Mouse (Mus musculus) forebrain, embryonic 11.5 days (tissue): ENCODE results near the gene Majin. TPM values are rescaled to one million over a fixed set of nuclear protein-coding genes. Genes with fewer than 3 reads are reported as not detected.

Experiments used
- ATAC-seq: fragments of 200-750 bp; cut with Nextera tagmentation; replicated peaks from 2 replicates; pipeline ENCODE4 v1.8.0; 2017; ENCODE audit warnings: moderate TSS enrichment; ENCODE audit not compliant: low FRiP score
- DNase-seq: peaks from one replicate; pipeline ENCODE4 v3.0.0-alpha.2; 2017; ENCODE audit warnings: low spot score
- H3K27ac ChIP-seq: fragments of 300-500 bp; sonication (generic); 2 replicates; pipeline ENCODE4 v1.5.1; 2014; ENCODE audit warnings: low read depth, low read length
- H3K27me3 ChIP-seq: fragments of 300-500 bp; sonication (generic); 2 replicates; pipeline ENCODE4 v1.6.1; 2014; ENCODE audit warnings: mild to moderate bottlenecking, low read length, mixed read lengths; ENCODE audit not compliant: control insufficient read depth, insufficient read depth
- H3K36me3 ChIP-seq: fragments of 300-500 bp; sonication (generic); 2 replicates; pipeline ENCODE4 v1.6.1; 2014; ENCODE audit warnings: mild to moderate bottlenecking, low read length, moderate library complexity, mixed read lengths; ENCODE audit not compliant: control insufficient read depth, insufficient read depth
- H3K4me1 ChIP-seq: fragments of 300-500 bp; sonication (generic); replicated peaks from 2 replicates; pipeline ENCODE4 v1.6.1; 2014; ENCODE audit warnings: low read length, mixed read lengths; ENCODE audit not compliant: control insufficient read depth, insufficient read depth
- H3K4me2 ChIP-seq: fragments of 300-500 bp; sonication (generic); 2 replicates; pipeline ENCODE4 v1.6.1; 2014; ENCODE audit warnings: low read depth, mild to moderate bottlenecking, low read length, moderate library complexity, mixed read lengths; ENCODE audit not compliant: severe bottlenecking
- H3K4me3 ChIP-seq: fragments of 300-500 bp; sonication (generic); 2 replicates; pipeline ENCODE4 v1.5.1; 2014; ENCODE audit warnings: low read depth, low read length
- H3K9ac ChIP-seq: fragments of 300-500 bp; sonication (generic); 2 replicates; pipeline ENCODE4 v1.6.1; 2014; ENCODE audit warnings: low read length
- H3K9me3 ChIP-seq: fragments of 300-500 bp; sonication (generic); 2 replicates; pipeline ENCODE4 v1.6.1; 2016; ENCODE audit warnings: low read length, mixed read lengths; ENCODE audit not compliant: control insufficient read depth
- WGBS: fragments of 180-500 bp; shearing (Covaris S2); extraction: QIAGEN DNeasy Blood & Tissue Kit; methylation state at CpG from one replicate; pipeline ENCODE4 v1.1.7; 2014; 5-methylcytosine and 5-hydroxymethylcytosine counted together
- polyA plus RNA-seq: library from polyadenylated mRNA; unstranded; fragments of >200 nt; fragmentation: Nextera tagmentation; extraction: Ambion mirVana; gene quantifications from 2 replicates; pipeline ENCODE4 v1.2.1, GENCODE M21; 2014

The Majin gene
- polyA plus RNA-seq, 1 experiment from 2014 or later = not detected

DNA sequence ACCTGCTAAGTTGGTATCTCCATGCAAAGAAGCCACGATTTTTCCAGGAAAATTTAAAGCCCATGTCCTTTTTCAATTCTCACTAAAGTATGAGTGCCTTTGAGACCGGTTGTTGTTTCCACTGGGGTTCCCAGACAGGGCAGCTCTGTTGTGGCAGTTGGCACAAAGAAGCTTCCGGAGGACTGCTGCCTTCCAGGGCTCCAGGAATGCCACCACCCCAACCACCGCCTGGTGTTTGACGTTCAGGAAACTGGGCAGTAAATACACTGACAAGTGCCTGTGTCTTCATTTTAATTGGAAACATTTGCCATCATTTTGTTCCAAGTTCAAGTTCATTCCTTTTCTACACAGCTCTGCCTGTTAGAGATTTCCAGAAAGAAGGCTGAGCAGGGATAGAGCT lies 22.5 kb downstream of the Majin start:
- 80% methylated on average over 5 of the region's 5 CpGs for WGBS
- DNase-seq (no peak), ATAC-seq (no peak)
- no peak overlapping the region for H3K4me2 ChIP-seq
- H3K27me3 ChIP-seq = no peaks in the 10 kb centered on the region
- H3K36me3 ChIP-seq = no peaks in the 10 kb centered on the region
- H3K9me3 ChIP-seq = no peaks in the 10 kb centered on the region
- H3K9ac ChIP-seq = no peak overlapping the region
- no peak overlapping the region for H3K27ac ChIP-seq
- H3K4me3 ChIP-seq = no peak overlapping the region
- H3K4me1 ChIP-seq = no peaks in the 10 kb centered on the region

DNA sequence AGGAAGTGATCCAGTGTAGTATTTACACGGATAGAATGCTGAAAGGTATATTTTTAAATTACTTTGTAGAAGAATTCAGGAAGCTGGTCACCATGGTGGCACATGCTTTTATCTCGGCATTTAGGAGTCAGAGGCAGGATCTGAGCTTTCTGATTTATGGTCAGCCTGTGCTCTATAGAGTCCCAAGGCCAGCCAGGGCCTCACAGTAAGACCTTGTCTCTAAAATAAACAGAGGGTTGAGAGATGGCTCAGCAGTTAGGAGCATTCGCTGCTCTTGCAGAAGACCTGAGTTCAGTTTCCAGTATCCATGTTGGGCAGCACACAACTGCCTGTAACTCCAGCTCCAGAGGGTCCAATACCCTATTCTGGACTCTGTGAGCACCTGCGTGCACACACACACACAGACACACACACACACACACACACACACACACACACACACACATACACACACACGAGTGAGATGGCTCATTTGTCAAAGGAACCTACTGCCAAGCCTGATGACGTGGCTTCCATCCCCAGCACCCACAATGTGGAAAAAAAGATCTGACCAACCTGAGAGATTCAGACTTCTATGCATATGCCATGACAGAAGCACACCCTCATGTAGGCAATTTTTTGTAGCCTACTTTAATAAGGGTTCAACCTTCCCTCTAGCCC lies 32.0 kb downstream of the Majin start:
- ATAC-seq (no peak), DNase-seq (no peak)
- Histone ChIP-seq H3K9ac (no peak overlapping the region), H3K4me3 (no peak overlapping the region), H3K9me3 (no peaks in the 10 kb centered on the region), H3K4me1 (no peaks in the 10 kb centered on the region), H3K27ac (no peak overlapping the region), H3K27me3 (no peaks in the 10 kb centered on the region), H3K36me3 (no peaks in the 10 kb centered on the region), H3K4me2 (no peak overlapping the region)
- 79% methylated on average over 6 of the region's 6 CpGs for WGBS

DNA sequence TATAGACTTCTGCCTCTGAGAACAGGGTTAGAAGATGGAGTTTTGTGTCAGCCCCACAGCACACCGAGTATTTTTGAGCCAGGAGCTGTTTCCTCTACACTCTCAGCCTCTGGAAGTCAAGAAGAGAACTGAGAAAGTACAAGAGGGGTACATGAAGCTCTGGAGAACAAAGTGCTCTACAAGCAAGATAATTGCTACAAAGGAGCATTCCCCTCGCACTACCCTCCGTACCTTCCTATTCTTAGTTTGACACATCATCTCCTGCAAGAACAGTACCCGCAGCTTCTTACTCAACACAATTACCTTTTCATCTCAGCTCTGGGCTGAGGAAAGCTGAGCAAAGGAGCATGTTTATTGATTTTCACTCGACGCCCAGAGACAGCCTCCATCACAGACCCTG lies 34.4 kb downstream of the Majin start:
- Histone ChIP-seq H3K9ac (no peak overlapping the region), H3K27ac (no peak overlapping the region), H3K4me3 (no peak overlapping the region), H3K4me2 (no peak overlapping the region), H3K27me3 (no peaks in the 10 kb centered on the region), H3K36me3 (no peaks in the 10 kb centered on the region), H3K4me1 (no peaks in the 10 kb centered on the region), H3K9me3 (no peaks in the 10 kb centered on the region)
- 70% methylated on average over 6 of the region's 6 CpGs for WGBS
- peak; percentile 15 for DNase-seq
- no peak for ATAC-seq

DNA sequence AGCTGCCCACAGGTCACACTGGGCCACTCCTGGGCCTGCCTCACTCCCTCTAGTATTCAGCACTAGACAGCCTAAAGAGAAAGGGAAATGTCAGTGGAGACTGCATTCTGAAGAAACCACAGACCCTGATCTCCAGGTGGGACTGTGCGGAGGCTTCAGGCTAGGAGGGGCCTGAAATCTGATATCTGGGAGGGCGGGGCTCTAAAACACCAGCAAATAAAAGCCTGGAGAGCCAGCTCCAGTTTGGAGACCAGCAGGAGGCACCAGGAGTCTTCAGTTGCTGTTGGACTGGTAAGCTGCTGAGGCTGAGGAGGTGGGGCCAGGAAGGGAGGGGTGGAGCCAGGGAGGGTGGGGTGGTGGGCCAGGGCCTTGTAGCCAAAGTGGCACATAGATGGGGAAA lies 41.9 kb downstream of the Majin start, which contains the start of gene Gpha2:
TSS of gene Gpha2 (plus strand) at position 246 of the 400 bp plus-strand sequence.
- Histone ChIP-seq H3K4me2 (no peak within 1 kb of the TSS), H3K4me1 (peaks cover 2% of the 10 kb centered on the region; the same call in 1 of the 2 replicates), H3K27ac (no peak within 1 kb of the TSS), H3K9ac (no peak within 1 kb of the TSS), H3K27me3 (no peaks in the 10 kb centered on the region), H3K36me3 (no peaks in the 10 kb centered on the region), H3K9me3 (no peaks in the 10 kb centered on the region), H3K4me3 (no peak within 1 kb of the TSS)
- DNase-seq (no peak), ATAC-seq (no peak)
- 27% methylated on average over 2 of the region's 2 CpGs for WGBS

DNA sequence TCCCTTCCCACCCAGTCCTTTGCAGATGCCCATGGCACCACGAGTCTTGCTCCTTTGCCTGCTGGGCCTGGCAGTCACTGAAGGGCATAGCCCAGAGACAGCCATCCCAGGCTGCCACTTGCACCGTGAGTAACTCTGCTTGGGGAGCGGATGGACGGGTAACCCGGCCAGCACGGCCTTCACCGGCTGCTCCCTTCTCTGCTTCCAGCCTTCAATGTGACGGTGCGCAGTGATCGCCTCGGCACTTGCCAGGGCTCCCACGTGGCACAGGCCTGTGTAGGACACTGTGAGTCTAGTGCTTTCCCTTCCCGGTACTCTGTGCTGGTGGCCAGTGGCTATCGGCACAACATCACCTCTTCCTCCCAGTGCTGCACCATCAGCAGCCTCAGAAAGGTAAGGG lies 42.6 kb downstream of the Majin start:
- no peak for DNase-seq
- H3K9ac ChIP-seq = no peak overlapping the region
- no peaks in the 10 kb centered on the region; the same call in 1 of the 2 replicates for H3K36me3 ChIP-seq
- WGBS = 87% methylated on average over 14 of the region's 14 CpGs
- H3K4me1 ChIP-seq = peaks cover 2% of the 10 kb centered on the region; the same call in 1 of the 2 replicates
- no peak overlapping the region for H3K4me2 ChIP-seq
- H3K27me3 ChIP-seq = no peaks in the 10 kb centered on the region
- no peak overlapping the region for H3K4me3 ChIP-seq
- ATAC-seq = no peak
- H3K27ac ChIP-seq = no peak overlapping the region
- H3K9me3 ChIP-seq = no peaks in the 10 kb centered on the region

DNA sequence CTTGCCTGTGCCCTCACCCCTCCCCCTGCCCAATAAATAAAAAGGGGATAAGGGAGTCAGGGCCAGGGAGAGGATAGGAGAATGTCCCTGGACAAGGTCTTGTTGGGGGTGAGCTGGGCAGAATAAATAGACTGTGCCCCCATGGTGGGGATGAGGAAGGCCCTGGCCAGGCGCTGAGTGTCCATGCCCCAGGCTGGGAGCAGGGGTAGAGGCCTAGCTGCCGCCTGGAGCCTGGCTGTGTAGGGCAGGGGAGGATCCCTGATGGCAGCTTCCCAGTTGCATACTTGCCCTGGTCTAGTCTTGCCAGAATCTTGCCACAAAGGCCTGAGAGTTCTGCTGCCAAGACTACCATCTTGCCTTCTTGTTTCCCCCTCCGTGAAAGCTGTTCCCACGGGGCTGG lies 43.7 kb downstream of the Majin start:
- DNase-seq (no peak), ATAC-seq (no peak)
- H3K4me1 ChIP-seq = peaks cover 2% of the 10 kb centered on the region; the same call in 1 of the 2 replicates
- no peak overlapping the region for H3K9ac ChIP-seq
- 92% methylated on average over 4 of the region's 4 CpGs for WGBS
- no peaks in the 10 kb centered on the region for H3K9me3 ChIP-seq
- H3K4me2 ChIP-seq = no peak overlapping the region
- no peaks in the 10 kb centered on the region; the same call in 1 of the 2 replicates for H3K36me3 ChIP-seq
- H3K27ac ChIP-seq = no peak overlapping the region
- no peak overlapping the region for H3K4me3 ChIP-seq
- no peaks in the 10 kb centered on the region for H3K27me3 ChIP-seq

DNA sequence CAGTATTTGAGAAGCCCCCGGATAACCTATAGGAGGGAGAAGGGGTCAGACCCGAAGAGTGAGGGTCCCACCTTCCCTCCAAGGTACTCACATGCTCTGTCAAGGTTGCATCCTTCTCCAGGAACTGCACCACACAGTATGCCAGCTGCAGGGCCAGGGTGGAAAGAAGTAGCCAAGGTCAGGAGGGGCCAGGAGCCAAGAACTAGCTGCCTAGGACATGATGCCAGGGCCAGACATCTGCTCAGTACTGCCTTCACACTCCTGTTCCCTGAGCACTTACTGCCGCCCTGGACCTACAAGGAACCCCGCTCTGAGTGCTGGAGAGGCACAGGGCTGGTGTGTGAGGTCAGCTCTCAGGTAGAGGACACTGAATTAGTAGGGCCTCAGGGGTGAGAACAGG lies 46.2 kb downstream of the Majin start:
- 91% methylated on average over 4 of the region's 4 CpGs for WGBS
- H3K9me3 ChIP-seq = no peaks in the 10 kb centered on the region
- no peak overlapping the region for H3K27ac ChIP-seq
- H3K4me3 ChIP-seq = no peak overlapping the region
- no peaks in the 10 kb centered on the region; the same call in 1 of the 2 replicates for H3K36me3 ChIP-seq
- DNase-seq = no peak
- no peaks in the 10 kb centered on the region for H3K27me3 ChIP-seq
- no peak for ATAC-seq
- H3K4me2 ChIP-seq = no peak overlapping the region
- H3K4me1 ChIP-seq = peaks cover 7% of the 10 kb centered on the region; the same call in 1 of the 2 replicates
- H3K9ac ChIP-seq = no peak overlapping the region

DNA sequence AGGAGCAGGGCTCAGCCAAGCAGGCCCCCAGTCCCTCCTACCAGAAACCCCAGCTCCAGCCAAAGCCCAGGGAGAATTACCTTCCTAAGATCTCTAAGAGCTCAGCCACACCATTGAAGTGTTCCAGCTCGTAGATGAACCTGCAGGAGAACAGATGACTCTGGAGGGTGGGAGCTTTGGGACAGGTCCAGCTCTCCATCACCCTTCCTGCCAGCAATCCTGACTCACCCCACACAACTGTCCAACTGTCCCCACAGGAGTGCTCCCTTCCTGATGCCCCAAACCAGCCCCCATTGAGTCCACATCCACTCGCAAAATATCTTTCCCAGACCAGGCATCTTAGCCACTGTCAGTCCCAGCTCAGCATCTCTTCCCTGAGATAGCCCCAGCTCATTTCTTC lies 46.8 kb downstream of the Majin start:
- no peaks in the 10 kb centered on the region; the same call in 1 of the 2 replicates for H3K36me3 ChIP-seq

DNA sequence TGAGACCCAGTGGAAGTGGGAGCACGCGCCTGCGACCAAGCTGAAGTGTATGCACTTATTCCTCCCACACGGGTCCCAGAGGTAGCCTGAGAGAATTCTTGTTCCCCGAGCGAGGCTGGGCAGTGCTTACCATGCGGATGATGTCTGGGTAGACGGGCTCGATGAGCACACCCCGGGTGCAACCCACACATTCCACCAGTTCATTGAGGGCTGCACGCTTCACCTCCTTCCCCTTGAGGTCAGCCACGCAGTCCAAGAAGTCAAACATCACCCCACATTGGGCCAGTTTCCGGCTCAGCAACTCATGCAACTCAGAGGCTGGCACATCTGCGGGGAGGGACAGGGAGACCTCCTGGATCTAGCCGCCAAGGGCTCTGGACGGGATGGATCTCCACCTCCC lies 49.5 kb downstream of the Majin start:
- Histone ChIP-seq H3K27ac (no peak overlapping the region), H3K9ac (no peak overlapping the region), H3K36me3 (no peaks in the 10 kb centered on the region; the same call in 1 of the 2 replicates), H3K4me2 (no peak overlapping the region), H3K27me3 (no peaks in the 10 kb centered on the region), H3K4me3 (no peak overlapping the region), H3K4me1 (peaks cover 7% of the 10 kb centered on the region; the same call in 1 of the 2 replicates), H3K9me3 (no peaks in the 10 kb centered on the region)
- WGBS = 88% methylated on average over 16 of the region's 16 CpGs
- ATAC-seq = no peak
- DNase-seq = no peak

More for the DNA sequence above, 46.8 kb downstream of the Majin start:
- no peaks in the 10 kb centered on the region for H3K9me3 ChIP-seq
- no peak overlapping the region for H3K4me2 ChIP-seq
- WGBS = 89% methylated on average over 2 of the region's 2 CpGs
- no peaks in the 10 kb centered on the region for H3K27me3 ChIP-seq
- no peak overlapping the region for H3K4me3 ChIP-seq
- H3K27ac ChIP-seq = no peak overlapping the region
- ATAC-seq (no peak), DNase-seq (no peak)
- H3K4me1 ChIP-seq = peaks cover 7% of the 10 kb centered on the region; the same call in 1 of the 2 replicates
- no peak overlapping the region for H3K9ac ChIP-seq
